Mouse (Mus musculus) limb, embryonic 11.5 days (tissue): ENCODE data around the gene Dap3. TPM values are rescaled to one million over a fixed set of nuclear protein-coding genes. Genes with fewer than 3 reads are reported as not detected.

Source experiments
- ATAC-seq: fragments of 200-750 bp; cut with Nextera tagmentation; 2 replicates; pipeline ENCODE4 v1.8.0; 2017; ENCODE audit warnings: low read depth; ENCODE audit not compliant: insufficient number of reproducible peaks, low FRiP score, low TSS enrichment
- DNase-seq: peaks from one replicate; pipeline ENCODE4 v3.0.0-alpha.2; 2015; ENCODE audit warnings: low spot score
- H3K27ac ChIP-seq: fragments of 300-500 bp; sonication (generic); replicated peaks from 2 replicates; pipeline ENCODE4 v1.5.1; 2014; ENCODE audit warnings: low read depth, mild to moderate bottlenecking, low read length
- H3K27me3 ChIP-seq: fragments of 300-500 bp; sonication (generic); 2 replicates; pipeline ENCODE4 v1.6.1; 2014; ENCODE audit warnings: mild to moderate bottlenecking, low read length, mixed read lengths; ENCODE audit not compliant: control insufficient read depth, insufficient read depth
- H3K36me3 ChIP-seq: fragments of 300-500 bp; sonication (generic); 2 replicates; pipeline ENCODE4 v1.6.1; 2014; ENCODE audit warnings: mild to moderate bottlenecking, low read length, moderate library complexity, mixed read lengths; ENCODE audit not compliant: control insufficient read depth, insufficient read depth
- H3K4me1 ChIP-seq: fragments of 300-500 bp; sonication (generic); 2 replicates; pipeline ENCODE4 v1.6.1; 2014; ENCODE audit warnings: low read length, mixed read lengths; ENCODE audit not compliant: control insufficient read depth, insufficient read depth
- H3K4me2 ChIP-seq: fragments of 300-500 bp; sonication (generic); 2 replicates; pipeline ENCODE4 v1.6.1; 2014; ENCODE audit warnings: low read depth, mild to moderate bottlenecking, moderate library complexity; ENCODE audit not compliant: severe bottlenecking
- H3K4me3 ChIP-seq: fragments of 300-500 bp; sonication (generic); 2 replicates; pipeline ENCODE4 v1.5.1; 2014; ENCODE audit warnings: low read depth, low read length
- H3K9ac ChIP-seq: fragments of 300-500 bp; sonication (generic); 2 replicates; pipeline ENCODE4 v1.6.1; 2014; ENCODE audit warnings: mild to moderate bottlenecking, low read length
- H3K9me3 ChIP-seq: fragments of 300-500 bp; sonication (generic); 2 replicates; pipeline ENCODE4 v1.6.1; 2016; ENCODE audit warnings: low read length; ENCODE audit not compliant: control insufficient read depth
- WGBS: fragments of 180-500 bp; shearing (Covaris S2); extraction: QIAGEN DNeasy Blood & Tissue Kit; methylation state at CpG from one replicate; pipeline ENCODE4 v1.1.7; 2014; 5-methylcytosine and 5-hydroxymethylcytosine counted together
- polyA plus RNA-seq: library from polyadenylated mRNA; unstranded; fragments of >200 nt; fragmentation: Nextera tagmentation; extraction: Ambion mirVana; gene quantifications from 2 replicates; pipeline ENCODE4 v1.2.1, GENCODE M21; 2014

Gene Dap3
- polyA plus RNA-seq, 1 experiment from 2014 or later = 178 TPM

DNA sequence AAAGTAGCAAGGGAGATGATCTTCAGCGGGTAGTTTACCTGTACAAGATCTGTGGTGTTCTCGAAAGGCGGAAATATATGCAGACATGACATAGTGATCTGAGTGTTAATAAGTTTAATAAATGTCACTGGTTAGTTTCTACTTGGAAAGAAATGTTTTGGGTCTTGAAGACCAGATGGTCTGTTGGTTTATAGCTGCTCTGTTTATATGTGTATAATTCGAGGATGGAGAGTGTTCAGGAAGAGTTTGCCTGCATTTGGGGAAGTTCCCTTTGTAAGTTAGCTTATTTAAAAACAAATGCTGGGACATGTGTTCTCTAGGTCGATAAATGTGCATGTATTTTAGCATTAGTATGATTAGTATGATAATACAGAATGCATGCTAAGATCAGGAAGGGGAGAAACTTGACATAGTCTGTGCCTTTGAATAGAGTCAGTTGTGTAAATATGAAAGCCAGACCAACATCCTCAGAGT, 383 bp upstream of the Dap3 start:
- no peak for DNase-seq
- WGBS = 4% methylated on average over 5 of the region's 5 CpGs
- peak overlapping the region; percentile 96 for H3K9ac ChIP-seq

GRCm38 (mm10) chr3:88949786-88950575, 1.0 kb downstream of the Dap3 start:
- Histone ChIP-seq H3K9ac (peak overlapping the region; percentile 96), H3K4me1 (peaks cover 4% of the 10 kb centered on the region; the same call in 1 of the 2 replicates), H3K4me2 (peak overlapping the region; percentile 73), H3K27ac (peak overlapping the region; percentile 99), H3K9me3 (no peaks in the 10 kb centered on the region), H3K27me3 (no peaks in the 10 kb centered on the region), H3K4me3 (peak overlapping the region; percentile 92), H3K36me3 (no peaks in the 10 kb centered on the region)
- WGBS = under 1% methylated on average over 68 of the region's 92 CpGs
- ATAC-seq (peak; percentile 90), DNase-seq (peak; percentile 94)

More for the DNA sequence above, 383 bp upstream of the Dap3 start:
- ATAC-seq = no peak
- Histone ChIP-seq H3K4me1 (peaks cover 4% of the 10 kb centered on the region; the same call in 1 of the 2 replicates), H3K36me3 (no peaks in the 10 kb centered on the region), H3K27me3 (no peaks in the 10 kb centered on the region), H3K4me3 (peak overlapping the region; percentile 92), H3K9me3 (no peaks in the 10 kb centered on the region), H3K27ac (peak overlapping the region; percentile 99; the same call in 1 of the 2 replicates), H3K4me2 (peak overlapping the region; percentile 73)

DNA sequence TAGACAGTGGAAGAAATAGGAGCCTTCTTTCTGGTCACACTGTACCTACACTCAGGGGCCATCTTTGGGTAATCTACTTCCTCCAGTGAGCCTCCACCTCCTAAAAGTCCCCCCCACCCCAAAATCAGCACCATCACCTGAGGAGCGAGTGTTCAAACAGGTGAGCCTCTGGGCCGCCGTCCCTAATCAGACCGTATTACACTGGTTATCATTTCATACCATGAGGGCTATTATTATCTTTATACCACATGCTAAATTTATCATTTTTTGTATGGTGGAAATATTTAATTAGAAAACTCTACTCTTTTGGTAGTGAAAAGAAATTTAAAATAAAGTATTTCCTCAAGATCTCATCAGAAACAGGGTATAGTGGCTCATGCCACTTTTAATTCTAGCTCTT, 6.9 kb downstream of the Dap3 start:
- WGBS = 91% methylated on average over 4 of the region's 4 CpGs
- DNase-seq = no peak
- no peak overlapping the region for H3K27ac ChIP-seq
- no peak overlapping the region for H3K9ac ChIP-seq
- H3K4me1 ChIP-seq = peaks cover 4% of the 10 kb centered on the region; the same call in 1 of the 2 replicates
- H3K36me3 ChIP-seq = peaks cover 7% of the 10 kb centered on the region
- no peak overlapping the region for H3K4me2 ChIP-seq
- no peak for ATAC-seq
- no peak overlapping the region for H3K4me3 ChIP-seq
- no peaks in the 10 kb centered on the region for H3K27me3 ChIP-seq
- no peaks in the 10 kb centered on the region for H3K9me3 ChIP-seq

- no peak for ATAC-seq
- Histone ChIP-seq H3K27ac (no peak overlapping the region), H3K27me3 (no peaks in the 10 kb centered on the region), H3K9ac (no peak overlapping the region), H3K9me3 (no peaks in the 10 kb centered on the region), H3K4me1 (no peaks in the 10 kb centered on the region), H3K4me2 (no peak overlapping the region), H3K4me3 (no peak overlapping the region), H3K36me3 (peaks cover 7% of the 10 kb centered on the region)
- 95% methylated on average over 10 of the region's 10 CpGs for whole genome bisulfite sequencing
- no peak for DNase-seq
Observed at GRCm38 (mm10) chr3:88942316-88942880, 8.6 kb downstream of the Dap3 start.

GRCm38 (mm10) chr3:88939749-88940148, 11.2 kb downstream of the Dap3 start:
- no peak for DNase-seq
- 70% methylated on average over 3 of the region's 3 CpGs for WGBS
- peaks cover 10% of the 10 kb centered on the region for H3K36me3 ChIP-seq

GRCm38 (mm10) chr3:88939071-88939470, 11.9 kb downstream of the Dap3 start:
- H3K9ac ChIP-seq = no peak overlapping the region
- H3K4me2 ChIP-seq = no peak overlapping the region
- no peaks in the 10 kb centered on the region for H3K4me1 ChIP-seq
- H3K27me3 ChIP-seq = no peaks in the 10 kb centered on the region
- peaks cover 10% of the 10 kb centered on the region for H3K36me3 ChIP-seq
- H3K27ac ChIP-seq = no peak overlapping the region
- H3K9me3 ChIP-seq = no peaks in the 10 kb centered on the region
- DNase-seq = no peak
- no peak overlapping the region for H3K4me3 ChIP-seq
- 93% methylated on average over 10 of the region's 10 CpGs for WGBS
- no peak for ATAC-seq

More at GRCm38 (mm10) chr3:88939749-88940148, 11.2 kb downstream of the Dap3 start:
- Histone ChIP-seq H3K4me3 (no peak overlapping the region), H3K9ac (no peak overlapping the region), H3K27ac (no peak overlapping the region), H3K4me2 (no peak overlapping the region), H3K27me3 (no peaks in the 10 kb centered on the region), H3K9me3 (no peaks in the 10 kb centered on the region), H3K4me1 (no peaks in the 10 kb centered on the region)
- ATAC-seq = no peak

DNA sequence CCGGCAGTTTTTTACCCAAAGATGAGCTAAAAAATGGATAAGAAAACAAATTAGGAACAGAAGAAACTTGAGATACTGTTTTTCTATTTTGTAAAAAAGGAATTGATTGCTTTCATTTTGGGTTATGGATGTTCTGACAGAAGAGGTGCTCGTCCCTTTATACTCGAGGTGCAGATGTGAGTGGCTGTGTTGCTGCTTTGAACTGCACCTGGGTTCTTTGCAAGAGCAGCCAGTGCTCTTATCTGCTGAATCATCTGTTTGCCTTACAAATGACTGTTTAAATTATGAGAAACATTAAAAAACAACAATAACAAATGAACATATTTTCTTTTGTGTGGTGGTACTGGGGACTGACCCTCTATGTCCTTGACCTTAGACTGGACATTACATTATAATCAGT, 21.5 kb downstream of the Dap3 start:
- ATAC-seq = no peak

DNA sequence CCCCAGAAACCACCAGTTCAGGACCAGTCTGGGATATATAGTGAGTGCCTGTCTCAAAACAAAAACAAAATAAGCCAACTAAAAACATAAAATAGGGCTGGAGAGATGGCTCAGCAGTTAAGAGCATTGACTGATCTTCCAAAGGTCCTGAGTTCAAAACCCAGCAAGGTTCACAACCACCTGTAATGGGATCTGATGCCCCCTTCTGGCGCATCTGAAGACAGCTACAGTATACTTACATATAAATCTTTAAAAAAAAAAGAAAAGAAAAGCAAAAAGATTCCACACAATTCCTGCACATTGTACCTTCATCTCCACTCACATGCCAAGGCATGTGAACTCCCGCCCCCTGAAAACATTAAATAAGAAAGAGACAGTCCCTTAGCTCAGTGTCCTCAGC, 25.3 kb downstream of the Dap3 start:
- peaks cover 25% of the 10 kb centered on the region for H3K36me3 ChIP-seq
- H3K27ac ChIP-seq = no peak overlapping the region
- no peak overlapping the region for H3K9ac ChIP-seq
- H3K4me1 ChIP-seq = no peaks in the 10 kb centered on the region
- no peaks in the 10 kb centered on the region for H3K9me3 ChIP-seq
- H3K4me3 ChIP-seq = no peak overlapping the region
- WGBS = 92% methylated on average over 2 of the region's 2 CpGs
- ATAC-seq = no peak
- H3K4me2 ChIP-seq = no peak overlapping the region
- H3K27me3 ChIP-seq = no peaks in the 10 kb centered on the region
- no peak for DNase-seq

More for the DNA sequence above, 21.5 kb downstream of the Dap3 start:
- peaks cover 13% of the 10 kb centered on the region; the same call in 1 of the 2 replicates for H3K36me3 ChIP-seq
- no peak for DNase-seq
- H3K4me3 ChIP-seq = no peak overlapping the region
- H3K4me1 ChIP-seq = no peaks in the 10 kb centered on the region
- WGBS = 86% methylated on average over 3 of the region's 3 CpGs
- H3K27ac ChIP-seq = no peak overlapping the region
- no peaks in the 10 kb centered on the region for H3K9me3 ChIP-seq
- H3K4me2 ChIP-seq = no peak overlapping the region
- H3K9ac ChIP-seq = no peak overlapping the region
- no peaks in the 10 kb centered on the region for H3K27me3 ChIP-seq
